Mouse (Mus musculus) stomach, embryonic 16.5 days (tissue): ENCODE measurements around the gene Gdpd5. TPM values are rescaled to one million over a fixed set of nuclear protein-coding genes. Genes with fewer than 3 reads are reported as not detected.

Source experiments
- ATAC-seq: fragments of 200-750 bp; cut with Nextera tagmentation; 2 replicates; pipeline ENCODE4 v1.8.0; 2017; ENCODE audit warnings: moderate number of reproducible peaks, moderate TSS enrichment; ENCODE audit not compliant: insufficient read depth, low FRiP score
- H3K27ac ChIP-seq: fragments of 300-500 bp; sonication (generic); 2 replicates; pipeline ENCODE4 v1.5.1; 2014; ENCODE audit warnings: low read length
- H3K27me3 ChIP-seq: fragments of 300-500 bp; sonication (generic); 2 replicates; pipeline ENCODE4 v1.6.1; 2014; ENCODE audit warnings: low read length, control low read depth, mixed read lengths; ENCODE audit not compliant: control insufficient read depth, insufficient read depth
- H3K36me3 ChIP-seq: fragments of 300-500 bp; sonication (generic); 2 replicates; pipeline ENCODE4 v1.6.1; 2014; ENCODE audit warnings: low read length; ENCODE audit not compliant: control insufficient read depth, insufficient read depth
- H3K4me1 ChIP-seq: fragments of 300-500 bp; sonication (generic); 2 replicates; pipeline ENCODE4 v1.6.1; 2014; ENCODE audit warnings: low read length, control low read depth, mixed read lengths; ENCODE audit not compliant: control insufficient read depth, insufficient read depth
- H3K4me2 ChIP-seq: fragments of 300-500 bp; sonication (generic); 2 replicates; pipeline ENCODE4 v1.6.1; 2014; ENCODE audit warnings: low read depth, low read length, mixed read lengths
- H3K4me3 ChIP-seq: fragments of 300-500 bp; sonication (generic); replicated peaks from 2 replicates; pipeline ENCODE4 v1.5.1; 2014; ENCODE audit warnings: mild to moderate bottlenecking, low read length
- H3K9ac ChIP-seq: fragments of 300-500 bp; sonication (generic); 2 replicates; pipeline ENCODE4 v1.6.1; 2014; ENCODE audit warnings: low read length
- H3K9me3 ChIP-seq: fragments of 300-500 bp; sonication (generic); replicated peaks from 2 replicates; pipeline ENCODE4 v1.6.1; 2016; ENCODE audit warnings: low read length, control low read depth; ENCODE audit not compliant: control insufficient read depth
- WGBS: fragments of 180-500 bp; shearing (Covaris S2); extraction: QIAGEN DNeasy Blood & Tissue Kit; methylation state at CpG from one replicate; pipeline ENCODE4 v1.1.7; 2014; 5-methylcytosine and 5-hydroxymethylcytosine counted together
- polyA plus RNA-seq: library from polyadenylated mRNA; unstranded; fragments of >200 nt; fragmentation: Nextera tagmentation; extraction: Ambion mirVana; gene quantifications from 2 replicates; pipeline ENCODE4 v1.2.1, GENCODE M21; 2015

The Gdpd5 gene
- polyA plus RNA-seq, 1 experiment from 2014 or later = 17.1 TPM

- Histone ChIP-seq H3K4me1 (peaks cover 14% of the 10 kb centered on the region; the same call in 1 of the 2 replicates), H3K4me2 (no peak overlapping the region), H3K27ac (no peak overlapping the region), H3K9ac (no peak overlapping the region), H3K36me3 (peaks cover 21% of the 10 kb centered on the region), H3K27me3 (no peaks in the 10 kb centered on the region), H3K9me3 (no peaks in the 10 kb centered on the region), H3K4me3 (no peak overlapping the region)
- WGBS = 77% methylated on average over 14 of the region's 14 CpGs
- ATAC-seq = peak; percentile 22; the same call in 1 of the 2 replicates
Observed at GRCm38 (mm10) chr7:99473638-99474407, 92.6 kb downstream of the Gdpd5 start.

DNA sequence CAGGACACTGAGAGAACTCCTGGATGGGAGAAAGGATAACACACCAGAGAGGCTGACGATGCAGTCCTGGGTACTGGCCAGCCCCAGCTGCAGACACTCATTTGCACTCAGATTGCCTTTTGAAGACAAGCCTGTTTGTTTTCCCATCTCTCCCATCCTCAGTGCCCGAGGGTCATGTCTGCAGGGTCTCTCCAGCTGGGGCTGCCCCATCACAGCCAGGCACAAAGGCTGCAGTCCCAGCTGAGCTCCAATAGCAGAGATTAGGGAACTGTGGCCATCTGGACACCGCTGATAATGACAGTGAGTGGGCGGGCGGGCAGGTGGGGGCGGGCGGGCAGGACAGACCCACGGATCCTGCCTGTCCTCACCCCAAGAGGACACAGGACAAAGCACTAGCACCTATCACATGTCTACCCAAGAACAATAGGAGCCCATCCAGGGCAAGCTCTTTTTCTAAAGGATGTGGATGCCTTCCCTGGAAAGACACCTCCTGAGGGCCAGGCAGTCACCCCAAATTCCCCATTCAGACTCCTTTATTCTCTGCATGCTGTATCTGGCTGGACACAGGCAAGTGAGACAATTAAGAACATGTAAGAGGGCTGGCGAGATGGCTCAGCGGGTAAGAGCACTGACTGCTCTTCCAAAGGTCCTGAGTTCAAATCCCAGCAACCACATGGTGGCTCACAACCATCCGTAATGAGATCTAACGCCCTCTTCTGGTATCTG is 93.8 kb downstream of the Gdpd5 start:
- no peaks in the 10 kb centered on the region for H3K27me3 ChIP-seq
- H3K4me3 ChIP-seq = no peak overlapping the region
- H3K36me3 ChIP-seq = peaks cover 32% of the 10 kb centered on the region
- H3K9ac ChIP-seq = no peak overlapping the region
- no peak overlapping the region for H3K4me2 ChIP-seq
- peak overlapping the region; percentile 23 for H3K27ac ChIP-seq
- peaks cover 20% of the 10 kb centered on the region for H3K4me1 ChIP-seq
- no peaks in the 10 kb centered on the region for H3K9me3 ChIP-seq
- ATAC-seq = no peak
- WGBS = 70% methylated on average over 12 of the region's 12 CpGs

GRCm38 (mm10) chr7:99475562-99475911 is 94.3 kb downstream of the Gdpd5 start:
- Histone ChIP-seq H3K9me3 (no peaks in the 10 kb centered on the region), H3K4me1 (peaks cover 25% of the 10 kb centered on the region), H3K4me3 (no peak overlapping the region), H3K9ac (no peak overlapping the region), H3K36me3 (peaks cover 36% of the 10 kb centered on the region), H3K27ac (no peak overlapping the region), H3K4me2 (no peak overlapping the region), H3K27me3 (no peaks in the 10 kb centered on the region)
- WGBS = 74% methylated on average over 2 of the region's 2 CpGs
- no peak for ATAC-seq

- Histone ChIP-seq H3K27me3 (no peaks in the 10 kb centered on the region), H3K36me3 (peaks cover 46% of the 10 kb centered on the region)
Observed at GRCm38 (mm10) chr7:99476558-99477114, 95.4 kb downstream of the Gdpd5 start.

GRCm38 (mm10) chr7:99477235-99477634 is 96.0 kb downstream of the Gdpd5 start:
- Histone ChIP-seq H3K27me3 (no peaks in the 10 kb centered on the region), H3K4me3 (no peak overlapping the region), H3K9me3 (no peaks in the 10 kb centered on the region), H3K27ac (no peak overlapping the region), H3K4me2 (no peak overlapping the region), H3K9ac (no peak overlapping the region), H3K4me1 (peaks cover 42% of the 10 kb centered on the region), H3K36me3 (peaks cover 51% of the 10 kb centered on the region)
- no peak for ATAC-seq
- 86% methylated on average over 5 of the region's 5 CpGs for WGBS

More at GRCm38 (mm10) chr7:99476558-99477114, 95.4 kb downstream of the Gdpd5 start:
- H3K27ac ChIP-seq = no peak overlapping the region
- no peak for ATAC-seq
- H3K4me3 ChIP-seq = no peak overlapping the region
- H3K9ac ChIP-seq = no peak overlapping the region
- WGBS = 43% methylated on average over 3 of the region's 3 CpGs
- no peaks in the 10 kb centered on the region for H3K9me3 ChIP-seq
- peaks cover 36% of the 10 kb centered on the region for H3K4me1 ChIP-seq
- no peak overlapping the region for H3K4me2 ChIP-seq

DNA sequence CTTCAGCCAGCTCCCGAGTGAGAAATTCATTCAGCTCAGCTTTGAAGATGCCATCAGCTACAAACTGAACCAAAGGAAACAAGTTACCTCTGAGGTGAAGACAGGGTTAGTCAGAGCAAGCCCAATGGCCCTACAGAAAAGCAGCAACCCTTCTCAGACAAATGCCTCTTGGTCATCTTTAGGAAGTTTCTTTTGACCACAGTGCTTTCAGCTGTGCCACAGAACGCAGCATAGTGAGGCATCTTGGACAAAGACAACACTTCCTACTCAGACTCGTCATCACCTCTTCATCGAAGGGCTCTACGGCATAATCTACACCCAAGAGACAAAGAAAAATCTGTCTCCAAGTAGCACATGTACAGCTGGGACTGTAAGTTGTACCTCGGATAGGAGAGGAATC is 101.4 kb downstream of the Gdpd5 start:
- peaks cover 39% of the 10 kb centered on the region for H3K4me1 ChIP-seq
- H3K36me3 ChIP-seq = peaks cover 41% of the 10 kb centered on the region
- peak overlapping the region; percentile 88 for H3K4me3 ChIP-seq
- H3K27me3 ChIP-seq = no peaks in the 10 kb centered on the region
- under 1% methylated on average over 6 of the region's 6 CpGs for WGBS
- no peak for ATAC-seq
- peak overlapping the region; percentile 85 for H3K9ac ChIP-seq
- H3K9me3 ChIP-seq = no peaks in the 10 kb centered on the region
- peak overlapping the region; percentile 71 for H3K27ac ChIP-seq
- H3K4me2 ChIP-seq = peak overlapping the region; percentile 98

GRCm38 (mm10) chr7:99483271-99483923 is 102.2 kb downstream of the Gdpd5 start, which contains the start of gene Rps3:
TSS of gene Rps3 (minus strand) at chr7:99483738.
- H3K27ac ChIP-seq = peak within 1 kb of the TSS; percentile 71
- peak within 1 kb of the TSS; percentile 88 for H3K4me3 ChIP-seq
- no peaks in the 10 kb centered on the region for H3K9me3 ChIP-seq
- H3K36me3 ChIP-seq = peaks cover 33% of the 10 kb centered on the region
- peak within 1 kb of the TSS; percentile 98 for H3K4me2 ChIP-seq
- H3K4me1 ChIP-seq = peaks cover 39% of the 10 kb centered on the region
- H3K9ac ChIP-seq = peak within 1 kb of the TSS; percentile 85
- peak; percentile 98 for ATAC-seq
- WGBS = under 1% methylated on average over 45 of the region's 45 CpGs
- H3K27me3 ChIP-seq = no peaks in the 10 kb centered on the region

GRCm38 (mm10) chr7:99483924-99484319 is 102.7 kb downstream of the Gdpd5 start:
- Histone ChIP-seq H3K4me2 (peak overlapping the region; percentile 54), H3K9me3 (no peaks in the 10 kb centered on the region), H3K27ac (peak overlapping the region; percentile 43), H3K4me1 (peaks cover 37% of the 10 kb centered on the region), H3K27me3 (no peaks in the 10 kb centered on the region), H3K4me3 (peak overlapping the region; percentile 88), H3K9ac (no peak overlapping the region), H3K36me3 (peaks cover 29% of the 10 kb centered on the region)
- WGBS = 41% methylated on average over 8 of the region's 8 CpGs
- ATAC-seq = no peak
